Mouse (Mus musculus): Measurements from ENCODE around the gene Ankrd22. TPM values are rescaled to one million over a fixed set of nuclear protein-coding genes. Genes with fewer than 3 reads are reported as not detected.

Gene Ankrd22
- 5.0 TPM for polyA plus RNA-seq (2014; fragmentation: Illumina TruSeq; extraction: RNeasy Lipid Tissue Mini Kit (QIAGEN cat#74804); ENCODE audit: low read depth, low replicate concordance)

DNA sequence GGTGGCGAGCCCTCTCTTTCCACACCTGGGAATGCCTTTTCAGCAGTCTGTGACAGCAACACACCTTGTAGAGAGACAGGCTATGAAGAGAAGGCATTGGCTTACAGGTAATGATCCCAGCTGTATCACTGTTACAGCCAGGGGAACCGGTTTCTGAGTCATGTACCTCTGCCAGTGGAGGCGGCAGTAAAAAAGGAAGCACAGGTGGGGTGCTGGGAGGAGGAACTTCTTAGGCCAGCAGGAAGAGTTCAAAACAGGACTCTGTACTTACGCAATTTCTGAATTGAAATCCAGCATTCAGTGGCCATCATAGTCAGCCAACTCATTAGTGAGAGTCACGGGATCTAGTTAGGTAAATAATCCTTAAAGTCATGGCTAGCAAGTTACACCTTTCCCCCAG, at the start of gene Ankrd22:
Gene Ankrd22, minus strand, starts transcription at position 163 of the 400 bp plus-strand sequence.

DNA sequence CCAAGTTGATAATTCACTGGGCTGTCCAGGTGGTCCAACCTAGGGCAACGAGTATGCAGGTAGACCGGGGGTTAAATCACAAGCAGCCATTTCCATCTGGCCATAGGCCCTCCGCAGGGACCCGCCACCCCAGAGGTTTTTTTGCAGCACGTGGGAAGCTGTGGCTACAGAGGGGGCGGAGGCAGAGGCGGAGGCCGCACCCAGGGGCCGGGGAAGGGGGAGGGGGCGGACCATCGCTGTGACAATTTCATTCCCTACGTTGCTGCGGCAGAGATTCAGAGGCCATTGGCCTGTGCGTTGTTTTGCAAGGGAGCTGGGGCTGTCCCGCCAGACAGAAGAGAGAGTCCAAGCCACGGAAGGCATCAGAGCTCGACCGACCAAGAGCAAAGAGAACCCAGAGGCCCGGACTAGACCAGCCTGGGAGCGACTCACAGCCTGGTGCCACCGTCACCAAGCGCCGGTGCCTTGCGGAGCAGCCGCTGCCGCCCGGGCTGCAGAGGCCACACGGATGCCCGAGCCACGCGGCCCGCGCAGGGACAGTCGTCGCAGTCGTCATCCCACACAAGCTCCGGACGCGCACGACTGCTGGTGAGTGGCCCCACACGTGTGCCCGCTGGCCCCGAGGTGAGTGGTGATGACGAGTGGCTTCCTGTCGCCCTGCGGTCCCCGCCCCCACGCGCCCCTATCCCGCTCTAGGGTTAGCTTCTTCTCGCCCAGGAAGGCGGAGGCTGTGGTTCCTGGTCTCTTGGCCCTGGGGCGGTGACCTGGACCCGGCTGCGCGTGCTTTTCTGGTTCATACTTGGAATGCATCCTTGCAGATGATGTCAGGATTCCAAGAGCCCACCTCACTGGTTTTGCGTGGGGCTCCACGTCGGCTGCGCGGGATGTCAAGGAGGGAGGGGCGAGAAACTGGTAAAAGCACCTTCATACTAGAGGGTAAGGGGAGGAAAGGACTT, 26.4 kb upstream of the Ankrd22 start, which contains the start of gene Stambpl1:
Gene Stambpl1, plus strand, starts transcription at position 222 of the 956 bp plus-strand sequence.

DNA sequence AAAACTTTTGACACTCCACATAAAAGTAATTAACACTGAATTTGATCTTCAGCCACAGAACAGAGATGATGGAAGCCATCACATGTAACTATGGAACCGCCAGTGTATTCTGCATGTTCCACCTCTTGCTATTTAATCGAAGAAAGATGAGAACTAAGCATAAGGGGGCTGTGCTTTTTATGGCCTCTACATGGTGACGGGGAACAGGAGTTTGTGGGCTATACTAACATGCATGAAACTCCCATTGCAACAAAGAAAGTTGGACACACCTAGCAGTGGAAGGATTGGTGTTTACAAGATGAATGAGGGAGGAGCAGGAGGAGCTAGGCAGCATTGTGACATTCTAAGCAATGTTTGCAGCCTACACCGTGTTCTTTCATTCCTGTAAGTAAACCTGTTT, 65.2 kb downstream of the Ankrd22 start, which contains the start of gene Lipm:
Gene Lipm, plus strand, starts transcription at position 301 of the 400 bp plus-strand sequence.

Other genes starting within 250 kb of the Ankrd22 start
- gene Lipf, start 204.9 kb downstream of the Ankrd22 start, polyA plus RNA-seq (2014; fragmentation: Illumina TruSeq; extraction: RNeasy Lipid Tissue Mini Kit (QIAGEN cat#74804); ENCODE audit: low read depth, low replicate concordance): 17.8 TPM
- gene Lipk, start 157.8 kb downstream of the Ankrd22 start, polyA plus RNA-seq (2014; fragmentation: Illumina TruSeq; extraction: RNeasy Lipid Tissue Mini Kit (QIAGEN cat#74804); ENCODE audit: low read depth, low replicate concordance): 0.41 TPM
- not detected for gene Lipn, start 98.7 kb downstream of the Ankrd22 start, polyA plus RNA-seq (2014; fragmentation: Illumina TruSeq; extraction: RNeasy Lipid Tissue Mini Kit (QIAGEN cat#74804); ENCODE audit: low read depth, low replicate concordance)
- not detected for gene Lipm, start 65.1 kb downstream of the Ankrd22 start, polyA plus RNA-seq (2014; fragmentation: Illumina TruSeq; extraction: RNeasy Lipid Tissue Mini Kit (QIAGEN cat#74804); ENCODE audit: low read depth, low replicate concordance)
- gene Stambpl1, start 26.2 kb upstream of the Ankrd22 start, polyA plus RNA-seq (2014; fragmentation: Illumina TruSeq; extraction: RNeasy Lipid Tissue Mini Kit (QIAGEN cat#74804); ENCODE audit: low read depth, low replicate concordance): 50.5 TPM
- gene Acta2, start 89.5 kb upstream of the Ankrd22 start, polyA plus RNA-seq (2014; fragmentation: Illumina TruSeq; extraction: RNeasy Lipid Tissue Mini Kit (QIAGEN cat#74804); ENCODE audit: low read depth, low replicate concordance): 10.7 TPM
- gene Fas, start 124.6 kb upstream of the Ankrd22 start, polyA plus RNA-seq (2014; fragmentation: Illumina TruSeq; extraction: RNeasy Lipid Tissue Mini Kit (QIAGEN cat#74804); ENCODE audit: low read depth, low replicate concordance): 1.5 TPM